In genomic region chr4:129244802-129245201, GRCm38 (mm10) we compare ENCODE assay signal across 19 mouse cellular contexts. TPM values are rescaled to one million over a fixed set of nuclear protein-coding genes. Genes with fewer than 3 reads are reported as not detected.
DNase-seq lines count a peak whose midpoint lies in the region; ATAC-seq and TF ChIP-seq lines count a peak whose summit lies in the region.
"Had no signal": no experiment of that assay in that cellular context is flagged by ENCODE, and none has a peak within 500 bp of the region (broad histone marks: within the 10 kb centered on the region; RNA-seq: fewer than 3 reads in every experiment).

No protein-coding gene starts in this region.

- H3K27me3 ChIP-seq in kidney, adult 2 months (replicated peaks; ENCODE audit: control insufficient read depth, insufficient read depth, low read length) = no peaks in the 10 kb centered on the region
- no peaks in the 10 kb centered on the region; the same call in 1 of the 2 replicates for H3K27me3 ChIP-seq in lung, postnatal 0 days (replicated peaks; ENCODE audit: insufficient read depth, low read length)
- no peaks in the 10 kb centered on the region for H3K27me3 ChIP-seq in small intestine, adult 2 months (ENCODE audit: control insufficient read depth, insufficient read depth, low read length)
- H3K27me3 ChIP-seq in forebrain, embryonic 11.5 days (ENCODE audit: control insufficient read depth, insufficient read depth, low read length) = peaks cover 23% of the 10 kb centered on the region

- peak overlapping the region; percentile 94; the same call in 1 of the 2 replicates for H3K4me2 ChIP-seq in lung, postnatal 0 days (replicated peaks; ENCODE audit: low read depth, low read length)
- H3K4me2 ChIP-seq in forebrain, embryonic 11.5 days (ENCODE audit: low read depth, low read length, severe bottlenecking) = no peak overlapping the region
- H3K4me2 ChIP-seq: embryonic facial prominence, embryonic 15.5 days; forebrain, embryonic 15.5 days; heart, embryonic 13.5 days; midbrain, embryonic 13.5 days had no signal

- no peaks in the 10 kb centered on the region for H3K36me3 ChIP-seq in kidney, adult 2 months (ENCODE audit: control insufficient read depth, insufficient read depth, low read length)
- H3K36me3 ChIP-seq in lung, postnatal 0 days (ENCODE audit: insufficient read depth, low read length) = no peaks in the 10 kb centered on the region
- peaks cover 14% of the 10 kb centered on the region for H3K36me3 ChIP-seq in small intestine, adult 2 months (ENCODE audit: control insufficient read depth, insufficient read depth, low read length)
- no peaks in the 10 kb centered on the region for H3K36me3 ChIP-seq in forebrain, embryonic 11.5 days (ENCODE audit: control insufficient read depth, insufficient read depth, low read length)
- H3K36me3 ChIP-seq: embryonic facial prominence, embryonic 15.5 days; forebrain, embryonic 15.5 days; heart, embryonic 13.5 days; hindbrain, embryonic 10.5 days; midbrain, embryonic 13.5 days had no signal

- H3K9ac ChIP-seq in lung, postnatal 0 days (replicated peaks; ENCODE audit: low read depth) = no peak overlapping the region
- no peak overlapping the region for H3K9ac ChIP-seq in forebrain, embryonic 11.5 days (ENCODE audit: low read length)
- H3K9ac ChIP-seq: embryonic facial prominence, embryonic 15.5 days; forebrain, embryonic 15.5 days; heart, embryonic 13.5 days; midbrain, embryonic 13.5 days had no signal

- peak overlapping the region; percentile 46; the same call in 1 of the 2 replicates for H3K27ac ChIP-seq in kidney, adult 2 months (ENCODE audit: insufficient read depth, low read depth, low read length)
- H3K27ac ChIP-seq in lung, postnatal 0 days (ENCODE audit: low read length) = no peak overlapping the region
- peak overlapping the region; percentile 75 for H3K27ac ChIP-seq in small intestine, adult 2 months (ENCODE audit: insufficient read depth, low read depth, low read length)
- H3K27ac ChIP-seq in forebrain, embryonic 11.5 days (ENCODE audit: low read depth, low read length) = no peak overlapping the region
- H3K27ac ChIP-seq: embryonic facial prominence, embryonic 15.5 days; forebrain, embryonic 15.5 days; heart, embryonic 13.5 days; hindbrain, embryonic 10.5 days; left cerebral cortex, adult 2 months; midbrain, embryonic 13.5 days had no signal

- peak; percentile 55 to 61 for ATAC-seq in hematopoietic stem cell, adult 5-6 weeks (replicated peaks in 1 of 2; ENCODE audit: insufficient read depth in 1 of 2, low FRiP score in 2 of 2, low TSS enrichment in 1 of 2, low read depth in 1 of 2, poor library complexity in 2 of 2, severe bottlenecking in 2 of 2)
- peak; percentile 38 for ATAC-seq in lung, postnatal 0 days
- ATAC-seq in forebrain, embryonic 11.5 days (replicated peaks; ENCODE audit: low FRiP score) = no peak
- no peak for ATAC-seq in erythroblast, adult 5-6 weeks (replicated peaks; ENCODE audit: low FRiP score, poor library complexity, severe bottlenecking)
- ATAC-seq: forebrain, embryonic 15.5 days; midbrain, embryonic 13.5 days had no signal

- DNase-seq in kidney, adult 2 months = peak; percentile 65
- no peak for DNase-seq in kidney, postnatal 14 days
- peak; percentile 90 for DNase-seq in lung, postnatal 0 days (ENCODE audit: low spot score)
- DNase-seq in forebrain, embryonic 11.5 days (ENCODE audit: low spot score) = no peak
- no peak for DNase-seq in right cerebral cortex, postnatal 36 days (ENCODE audit: low spot score in 2 of 2)
- DNase-seq: adrenal gland, postnatal 36 days; gastrocnemius, postnatal 10 days; kidney, postnatal 36 days; right cerebral cortex, postnatal 25 days; thymus, postnatal 36 days had no signal

- peaks cover 26% of the 10 kb centered on the region for H3K4me1 ChIP-seq in kidney, adult 2 months (ENCODE audit: control insufficient read depth, insufficient read depth, low read length)
- H3K4me1 ChIP-seq in lung, postnatal 0 days (ENCODE audit: insufficient read depth, low read depth, low read length) = peaks cover 3% of the 10 kb centered on the region; the same call in 1 of the 2 replicates
- H3K4me1 ChIP-seq in small intestine, adult 2 months (ENCODE audit: control insufficient read depth, insufficient read depth, insufficient read length, low read length) = peaks cover 27% of the 10 kb centered on the region
- peaks cover 16% of the 10 kb centered on the region for H3K4me1 ChIP-seq in forebrain, embryonic 11.5 days (replicated peaks; ENCODE audit: control insufficient read depth, insufficient read depth, low read length)

- TF ChIP-seq POLR2A in kidney, adult 2 months (IDR thresholded peaks at IDR 0.05; ENCODE audit: low read depth, low read length) = no peak
- TF ChIP-seq POLR2A in small intestine, adult 2 months (IDR thresholded peaks at IDR 0.05; ENCODE audit: low read depth, low read length) = no peak

- WGBS in kidney, adult 2 months = 34% methylated on average over 4 of the region's 4 CpGs
- WGBS in lung, postnatal 0 days = 23% methylated on average over 4 of the region's 4 CpGs
- WGBS in small intestine, adult 2 months = 17% methylated on average over 4 of the region's 4 CpGs
- 62% methylated on average over 4 of the region's 4 CpGs for WGBS in forebrain, embryonic 11.5 days

- no peak for TF ChIP-seq CTCF in kidney, adult 2 months (conservative IDR thresholded peaks at IDR 0.05; ENCODE audit: insufficient read depth, insufficient read length, low read depth, low read length)
- no peak for TF ChIP-seq CTCF in lung, postnatal 0 days (IDR thresholded peaks at IDR 0.05)
- TF ChIP-seq CTCF in small intestine, adult 2 months (IDR thresholded peaks at IDR 0.05; ENCODE audit: extremely low read depth, insufficient read length, insufficient replicate concordance, low read depth, low read length) = no peak

- H3K9me3 ChIP-seq in lung, postnatal 0 days (ENCODE audit: low read length) = no peaks in the 10 kb centered on the region
- H3K9me3 ChIP-seq in forebrain, embryonic 11.5 days (ENCODE audit: control insufficient read depth, low read length) = no peaks in the 10 kb centered on the region
- H3K9me3 ChIP-seq: embryonic facial prominence, embryonic 15.5 days; forebrain, embryonic 15.5 days; heart, embryonic 13.5 days; hindbrain, embryonic 10.5 days; midbrain, embryonic 13.5 days had no signal

- no peak overlapping the region for H3K4me3 ChIP-seq in kidney, adult 2 months (ENCODE audit: insufficient read depth, low read depth, low read length)
- no peak overlapping the region for H3K4me3 ChIP-seq in lung, postnatal 0 days (ENCODE audit: low read depth, low read length)
- H3K4me3 ChIP-seq in small intestine, adult 2 months (ENCODE audit: low read depth, low read length) = peak overlapping the region; percentile 40
- no peak overlapping the region for H3K4me3 ChIP-seq in forebrain, embryonic 11.5 days (ENCODE audit: low read depth, low read length)
- H3K4me3 ChIP-seq: embryonic facial prominence, embryonic 15.5 days; forebrain, embryonic 15.5 days; heart, embryonic 13.5 days; hindbrain, embryonic 10.5 days; left cerebral cortex, adult 2 months; midbrain, embryonic 13.5 days had no signal

- peak; percentile 38 for TF ChIP-seq EP300 in lung, postnatal 0 days (IDR thresholded peaks at IDR 0.05)

RNA-seq across cellular contexts. Expression of gene C77080, which starts 16.4 kb away (rescaled TPM):
- 39.3 and 45.5 TPM in 2 replicates for polyA plus RNA-seq in kidney, adult 2 months (2012; rRNA removed)
- total RNA-seq in hematopoietic stem cell, adult 5-6 weeks (2017) = 2.7 and 3.8 TPM in 2 replicates
- polyA plus RNA-seq in lung, postnatal 0 days (2015; fragmentation: Nextera tagmentation; extraction: Ambion mirVana) = 6.7 and 7.9 TPM in 2 replicates
- polyA plus RNA-seq in small intestine, adult 2 months (2012; rRNA removed) = 102 and 267 TPM in 2 replicates
- polyA plus RNA-seq in forebrain, embryonic 11.5 days (2014; fragmentation: Nextera tagmentation; extraction: Ambion mirVana) = 4.7 and 4.8 TPM in 2 replicates
- total RNA-seq in erythroblast, adult 5-6 weeks (2015; ENCODE audit: low replicate concordance) = not detected in 2 replicates
- total RNA-seq in erythroblast, adult 5-6 weeks (2017; ENCODE audit: low replicate concordance) = not detected in 2 replicates

RNA-seq across cellular contexts. Expression of gene Sync, which starts 42.6 kb away (rescaled TPM):
- 0.46 and 0.69 TPM in 2 replicates for polyA plus RNA-seq in kidney, adult 2 months (2012; rRNA removed)
- total RNA-seq in hematopoietic stem cell, adult 5-6 weeks (2017) = 0.05 TPM in 1 of 2 replicates, not detected in the other
- polyA plus RNA-seq in lung, postnatal 0 days (2015; fragmentation: Nextera tagmentation; extraction: Ambion mirVana) = 0.80 and 0.98 TPM in 2 replicates
- polyA plus RNA-seq in small intestine, adult 2 months (2012; rRNA removed) = 0.34 and 0.37 TPM in 2 replicates
- polyA plus RNA-seq in forebrain, embryonic 11.5 days (2014; fragmentation: Nextera tagmentation; extraction: Ambion mirVana) = 0.37 and 0.57 TPM in 2 replicates
- total RNA-seq in erythroblast, adult 5-6 weeks (2015; ENCODE audit: low replicate concordance) = not detected in 2 replicates
- 0.56 TPM in 1 of 2 replicates, not detected in the other for total RNA-seq in erythroblast, adult 5-6 weeks (2017; ENCODE audit: low replicate concordance)

RNA-seq across cellular contexts. Expression of gene Yars, which starts 55.2 kb away (rescaled TPM):
- polyA plus RNA-seq in kidney, adult 2 months (2012; rRNA removed) = 16.3 and 17.4 TPM in 2 replicates
- total RNA-seq in hematopoietic stem cell, adult 5-6 weeks (2017) = 50.7 and 55.0 TPM in 2 replicates
- polyA plus RNA-seq in lung, postnatal 0 days (2015; fragmentation: Nextera tagmentation; extraction: Ambion mirVana) = 26.4 and 27.1 TPM in 2 replicates
- polyA plus RNA-seq in small intestine, adult 2 months (2012; rRNA removed) = 5.5 and 7.8 TPM in 2 replicates
- 113 and 118 TPM in 2 replicates for polyA plus RNA-seq in forebrain, embryonic 11.5 days (2014; fragmentation: Nextera tagmentation; extraction: Ambion mirVana)
- 4.2 and 11.3 TPM in 2 replicates for total RNA-seq in erythroblast, adult 5-6 weeks (2015; ENCODE audit: low replicate concordance)
- total RNA-seq in erythroblast, adult 5-6 weeks (2017; ENCODE audit: low replicate concordance) = 10.7 and 34.0 TPM in 2 replicates

RNA-seq across cellular contexts. Expression of gene S100pbp, which starts 55.3 kb away (rescaled TPM):
- polyA plus RNA-seq in kidney, adult 2 months (2012; rRNA removed) = 12.6 and 13.6 TPM in 2 replicates
- total RNA-seq in hematopoietic stem cell, adult 5-6 weeks (2017) = 31.1 and 36.7 TPM in 2 replicates
- polyA plus RNA-seq in lung, postnatal 0 days (2015; fragmentation: Nextera tagmentation; extraction: Ambion mirVana) = 7.3 and 7.5 TPM in 2 replicates
- 2.3 and 6.4 TPM in 2 replicates for polyA plus RNA-seq in small intestine, adult 2 months (2012; rRNA removed)
- 25.4 and 30.7 TPM in 2 replicates for polyA plus RNA-seq in forebrain, embryonic 11.5 days (2014; fragmentation: Nextera tagmentation; extraction: Ambion mirVana)
- total RNA-seq in erythroblast, adult 5-6 weeks (2015; ENCODE audit: low replicate concordance) = 12.7 and 13.6 TPM in 2 replicates
- total RNA-seq in erythroblast, adult 5-6 weeks (2017; ENCODE audit: low replicate concordance) = 7.5 and 8.7 TPM in 2 replicates

Comparison
In these comparisons a context has a peak if more than half of its experiments do, and no peak if none do; other contexts are left out.
1. DNase-seq: peak in kidney, adult 2 months (single experiment) and lung, postnatal 0 days (single experiment); none in kidney, postnatal 14 days (single experiment), forebrain, embryonic 11.5 days (single experiment) and right cerebral cortex, postnatal 36 days (0 of 2).
2. H3K27ac ChIP-seq: peak in kidney, adult 2 months (single experiment) and small intestine, adult 2 months (single experiment); none in lung, postnatal 0 days (single experiment) and forebrain, embryonic 11.5 days (single experiment).
3. ATAC-seq: peak in hematopoietic stem cell, adult 5-6 weeks (2 of 2) and lung, postnatal 0 days (single experiment); none in forebrain, embryonic 11.5 days (single experiment) and erythroblast, adult 5-6 weeks (single experiment).